Mouse (Mus musculus): ENCODE measurements around the gene Psd4. TPM values are rescaled to one million over a fixed set of nuclear protein-coding genes. Genes with fewer than 3 reads are reported as not detected.

Psd4 gene
- total and polyA plus RNA-seq, 3 experiments = 1.3 to 1.5 (median 1.4) TPM

DNA sequence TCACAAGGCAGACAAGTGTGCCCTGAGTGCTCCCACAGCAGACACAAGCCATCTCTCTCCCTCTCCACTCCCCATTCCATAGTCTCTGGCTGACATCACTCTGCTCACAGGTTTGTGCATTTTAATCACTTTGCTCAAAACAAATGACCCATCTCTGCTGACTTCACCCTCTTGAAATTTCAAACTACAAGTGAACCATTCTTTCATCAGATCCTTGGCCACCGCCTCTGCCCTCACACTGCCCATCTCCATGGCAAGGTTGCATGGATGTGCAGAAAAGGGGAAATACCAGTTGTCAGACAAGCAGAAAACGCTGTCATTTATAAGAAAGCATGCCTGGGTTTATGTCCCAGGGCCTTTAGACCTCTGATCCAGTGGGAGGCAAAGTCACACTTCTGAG lies 67.3 kb downstream of the Psd4 start:
- Histone ChIP-seq H3K4me3 (no peak overlapping the region), H3K27ac (no peak overlapping the region), H3K27me3 (ENCODE audit: control insufficient read depth, insufficient read depth, low read length) (no peaks in the 10 kb centered on the region), H3K4me1 (ENCODE audit: control insufficient read depth, insufficient read depth, low read length) (no peaks in the 10 kb centered on the region), H3K79me2 (replicated peaks; ENCODE audit: control insufficient read depth, insufficient read depth, low read length) (no peaks in the 10 kb centered on the region), H3K9ac (ENCODE audit: low read depth, low read length) (no peak overlapping the region), H3K36me3 (ENCODE audit: control insufficient read depth, insufficient read depth, low read length) (no peaks in the 10 kb centered on the region; the same call in 1 of the 2 replicates)
- intact Hi-C loops (cut with DNase I) = no loop called here
- TF ChIP-seq POLR2A (IDR thresholded peaks at IDR 0.05; ENCODE audit: insufficient read depth, low read depth, low read length) (no peak), CTCF (IDR thresholded peaks at IDR 0.05) (no peak), EP300 (IDR thresholded peaks at IDR 0.05; ENCODE audit: insufficient read depth, low read depth, low read length) (no peak)
- 80% methylated on average over 2 of the region's 2 CpGs for WGBS
- no peak for DNase-seq

DNA sequence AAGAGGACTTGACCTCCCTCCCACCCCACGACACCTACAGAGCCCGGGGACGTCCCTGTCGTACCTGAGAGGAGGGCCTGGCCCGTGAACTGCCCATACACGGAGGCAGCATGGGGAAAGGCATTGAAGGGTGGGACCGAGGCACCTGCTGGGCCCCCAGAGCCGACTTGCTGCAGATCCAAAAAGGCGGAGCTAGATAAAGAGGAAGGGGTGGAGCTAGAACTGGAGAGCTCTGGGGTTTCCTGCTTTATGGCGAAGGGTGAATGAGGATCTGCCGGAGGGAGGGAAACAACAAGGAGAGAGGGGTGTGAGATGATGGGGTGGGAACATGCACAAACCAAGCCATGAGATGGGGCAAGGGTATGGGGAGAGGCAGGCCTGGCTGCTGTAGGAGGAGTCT lies 68.3 kb downstream of the Psd4 start:
- intact Hi-C loops (cut with DNase I) = no loop called here
- no peak overlapping the region for H3K9ac ChIP-seq (ENCODE audit: low read depth, low read length)
- H3K27ac ChIP-seq = no peak overlapping the region
- no peaks in the 10 kb centered on the region; the same call in 1 of the 2 replicates for H3K36me3 ChIP-seq (ENCODE audit: control insufficient read depth, insufficient read depth, low read length)
- no peaks in the 10 kb centered on the region for H3K79me2 ChIP-seq (replicated peaks; ENCODE audit: control insufficient read depth, insufficient read depth, low read length)
- 72% methylated on average over 11 of the region's 11 CpGs for WGBS
- TF ChIP-seq EP300 (IDR thresholded peaks at IDR 0.05; ENCODE audit: insufficient read depth, low read depth, low read length) (no peak), POLR2A (IDR thresholded peaks at IDR 0.05; ENCODE audit: insufficient read depth, low read depth, low read length) (no peak), CTCF (IDR thresholded peaks at IDR 0.05) (no peak)
- no peak overlapping the region for H3K4me3 ChIP-seq
- DNase-seq = no peak
- no peaks in the 10 kb centered on the region for H3K27me3 ChIP-seq (ENCODE audit: control insufficient read depth, insufficient read depth, low read length)
- H3K4me1 ChIP-seq (ENCODE audit: control insufficient read depth, insufficient read depth, low read length) = no peaks in the 10 kb centered on the region

DNA sequence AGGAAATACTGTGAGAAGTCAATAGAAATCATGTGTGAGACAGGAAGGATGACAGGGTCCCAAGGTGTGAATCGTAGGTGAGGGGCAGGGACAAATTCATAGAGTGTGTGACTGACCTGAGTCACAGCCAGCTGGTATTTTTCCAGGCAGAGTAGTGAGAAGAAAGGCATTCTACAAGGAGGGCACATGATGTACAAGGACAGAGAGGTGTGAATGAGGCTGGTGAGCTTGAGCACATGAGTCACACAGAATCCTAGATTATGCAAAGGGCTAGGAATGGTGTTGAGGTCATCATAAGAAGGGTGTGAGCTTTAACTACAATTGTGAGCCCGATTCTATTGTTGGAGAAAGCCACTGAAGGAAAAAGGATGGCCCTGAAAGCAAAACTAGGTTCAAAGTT lies 72.7 kb downstream of the Psd4 start:
- Histone ChIP-seq H3K4me3 (no peak overlapping the region), H3K4me1 (ENCODE audit: control insufficient read depth, insufficient read depth, low read length) (no peaks in the 10 kb centered on the region), H3K27me3 (ENCODE audit: control insufficient read depth, insufficient read depth, low read length) (no peaks in the 10 kb centered on the region), H3K36me3 (ENCODE audit: control insufficient read depth, insufficient read depth, low read length) (no peaks in the 10 kb centered on the region), H3K9ac (ENCODE audit: low read depth, low read length) (no peak overlapping the region), H3K79me2 (replicated peaks; ENCODE audit: control insufficient read depth, insufficient read depth, low read length) (no peaks in the 10 kb centered on the region), H3K27ac (no peak overlapping the region)
- intact Hi-C loops (cut with DNase I) = no loop called here
- TF ChIP-seq POLR2A (IDR thresholded peaks at IDR 0.05; ENCODE audit: insufficient read depth, low read depth, low read length) = no peak
- TF ChIP-seq CTCF (IDR thresholded peaks at IDR 0.05) = no peak
- no peak for TF ChIP-seq EP300 (IDR thresholded peaks at IDR 0.05; ENCODE audit: insufficient read depth, low read depth, low read length)
- 58% methylated on average over 2 of the region's 2 CpGs for WGBS
- DNase-seq = no peak

DNA sequence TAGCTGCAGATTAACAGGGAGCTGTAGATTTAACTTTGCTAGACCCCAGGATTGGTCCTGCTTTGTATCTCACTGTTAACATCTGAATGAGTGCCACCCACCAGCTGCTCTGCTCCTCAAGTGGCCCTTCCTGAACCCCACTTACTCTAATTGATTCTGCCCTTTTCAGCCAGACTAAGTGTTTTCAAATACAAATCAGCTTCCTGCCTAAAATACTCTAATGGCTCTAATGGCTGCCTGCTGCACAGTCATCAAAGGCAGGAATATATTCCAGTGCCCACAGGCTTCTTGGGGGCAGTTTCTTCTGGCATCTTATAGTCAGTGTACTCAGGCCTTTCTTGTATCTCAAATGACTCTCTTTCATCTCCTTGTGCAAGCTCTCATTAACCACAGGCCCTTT lies 74.5 kb downstream of the Psd4 start:
- no peaks in the 10 kb centered on the region for H3K36me3 ChIP-seq (ENCODE audit: control insufficient read depth, insufficient read depth, low read length)
- no peaks in the 10 kb centered on the region for H3K4me1 ChIP-seq (ENCODE audit: control insufficient read depth, insufficient read depth, low read length)
- no peak for DNase-seq
- H3K79me2 ChIP-seq (replicated peaks; ENCODE audit: control insufficient read depth, insufficient read depth, low read length) = no peaks in the 10 kb centered on the region
- H3K27ac ChIP-seq = no peak overlapping the region
- TF ChIP-seq POLR2A (IDR thresholded peaks at IDR 0.05; ENCODE audit: insufficient read depth, low read depth, low read length) (no peak), EP300 (IDR thresholded peaks at IDR 0.05; ENCODE audit: insufficient read depth, low read depth, low read length) (no peak)
- H3K4me3 ChIP-seq = no peak overlapping the region
- H3K9ac ChIP-seq (ENCODE audit: low read depth, low read length) = no peak overlapping the region
- H3K27me3 ChIP-seq (ENCODE audit: control insufficient read depth, insufficient read depth, low read length) = no peaks in the 10 kb centered on the region
- intact Hi-C loops (cut with DNase I) = no loop called here

DNA sequence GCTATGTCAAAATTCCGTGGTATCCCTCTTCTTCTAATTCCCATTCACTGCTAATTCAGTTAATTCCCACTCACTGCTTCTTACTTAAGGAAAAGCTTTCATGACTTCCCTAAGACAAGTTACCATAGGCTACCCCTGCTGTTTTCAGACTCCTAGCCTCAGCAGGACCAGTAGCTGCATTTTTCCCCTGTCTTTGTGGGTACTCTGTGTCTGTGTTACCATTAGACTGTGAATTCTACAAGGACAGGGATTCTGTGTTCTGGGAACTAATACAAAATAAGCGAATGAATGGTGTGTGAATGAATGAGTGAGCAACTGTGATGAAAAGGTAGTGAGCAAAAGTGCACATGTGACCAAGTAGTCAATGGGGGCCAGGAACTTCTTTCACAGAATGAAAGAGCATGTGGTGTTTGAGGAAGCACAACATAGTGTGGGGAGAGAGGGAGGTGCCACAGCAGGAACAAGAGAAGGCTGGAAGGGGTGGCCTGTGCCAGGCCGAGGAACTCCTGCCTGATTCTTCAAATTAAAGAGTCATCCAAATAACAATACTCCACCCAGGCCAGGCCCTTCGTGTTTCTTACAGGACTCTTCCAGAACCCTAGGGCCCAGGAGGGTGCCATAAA lies 75.0 kb downstream of the Psd4 start:
- intact Hi-C loops (cut with DNase I) = no loop called here
- TF ChIP-seq CTCF (IDR thresholded peaks at IDR 0.05) (no peak), POLR2A (IDR thresholded peaks at IDR 0.05; ENCODE audit: insufficient read depth, low read depth, low read length) (no peak), EP300 (IDR thresholded peaks at IDR 0.05; ENCODE audit: insufficient read depth, low read depth, low read length) (no peak)
- no peak overlapping the region for H3K9ac ChIP-seq (ENCODE audit: low read depth, low read length)
- DNase-seq = no peak
- H3K27me3 ChIP-seq (ENCODE audit: control insufficient read depth, insufficient read depth, low read length) = no peaks in the 10 kb centered on the region
- no peaks in the 10 kb centered on the region for H3K4me1 ChIP-seq (ENCODE audit: control insufficient read depth, insufficient read depth, low read length)
- H3K27ac ChIP-seq = no peak overlapping the region
- no peak overlapping the region for H3K4me3 ChIP-seq
- H3K36me3 ChIP-seq (ENCODE audit: control insufficient read depth, insufficient read depth, low read length) = no peaks in the 10 kb centered on the region
- H3K79me2 ChIP-seq (replicated peaks; ENCODE audit: control insufficient read depth, insufficient read depth, low read length) = no peaks in the 10 kb centered on the region
- WGBS = 74% methylated on average over 4 of the region's 4 CpGs

DNA sequence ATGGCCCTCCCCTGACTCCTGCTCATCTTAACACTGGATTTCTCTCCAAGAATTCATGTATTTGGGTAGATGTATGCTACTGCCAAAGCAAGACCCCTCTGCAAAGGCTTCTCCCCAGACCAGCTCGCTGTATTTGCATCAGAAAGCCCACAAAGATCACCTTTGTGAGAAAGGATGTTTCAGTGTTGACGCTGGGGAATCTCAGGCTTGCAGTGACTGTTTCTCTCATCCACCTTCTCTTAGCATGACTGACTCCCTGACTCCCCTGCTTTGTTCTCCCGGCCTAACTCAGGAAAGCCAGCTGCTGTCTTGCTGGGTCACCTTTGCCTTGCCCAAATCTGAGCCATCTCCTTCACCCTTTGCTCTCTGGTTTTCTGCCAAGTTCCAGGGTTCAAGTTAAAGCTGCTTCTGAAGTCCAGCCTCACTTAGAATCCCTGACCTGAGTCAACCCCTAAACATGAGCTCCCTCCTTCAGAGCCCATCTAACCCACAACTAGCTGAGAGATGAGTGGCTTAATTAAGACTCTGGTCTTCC lies 75.9 kb downstream of the Psd4 start:
- Histone ChIP-seq H3K4me3 (no peak overlapping the region), H3K27ac (no peak overlapping the region), H3K9ac (ENCODE audit: low read depth, low read length) (no peak overlapping the region), H3K27me3 (ENCODE audit: control insufficient read depth, insufficient read depth, low read length) (no peaks in the 10 kb centered on the region), H3K4me1 (ENCODE audit: control insufficient read depth, insufficient read depth, low read length) (no peaks in the 10 kb centered on the region), H3K79me2 (replicated peaks; ENCODE audit: control insufficient read depth, insufficient read depth, low read length) (no peaks in the 10 kb centered on the region), H3K36me3 (ENCODE audit: control insufficient read depth, insufficient read depth, low read length) (no peaks in the 10 kb centered on the region)
- no peak for DNase-seq
- intact Hi-C loops (cut with DNase I) = no loop called here
- 70% methylated on average over 3 of the region's 3 CpGs for WGBS
- no peak for TF ChIP-seq CTCF (IDR thresholded peaks at IDR 0.05)
- no peak for TF ChIP-seq POLR2A (IDR thresholded peaks at IDR 0.05; ENCODE audit: insufficient read depth, low read depth, low read length)
- TF ChIP-seq EP300 (IDR thresholded peaks at IDR 0.05; ENCODE audit: insufficient read depth, low read depth, low read length) = no peak

Measured in heart, adult 2 months (tissue).